Mouse (Mus musculus) forebrain, embryonic 10.5 days (tissue): ENCODE data around the gene Gm5741. TPM values are rescaled to one million over a fixed set of nuclear protein-coding genes. Genes with fewer than 3 reads are reported as not detected.

ENCODE experiments used
- DNase-seq: peaks from one replicate; pipeline ENCODE4 v3.0.0-alpha.2; 2017; ENCODE audit warnings: low spot score; ENCODE audit errors: extremely low spot score
- H3K27ac ChIP-seq: fragments of 300-500 bp; sonication (generic); 2 replicates; pipeline ENCODE4 v1.5.1; 2016; ENCODE audit warnings: mild to moderate bottlenecking
- H3K27me3 ChIP-seq: fragments of 300-500 bp; sonication (generic); 2 replicates; pipeline ENCODE4 v1.6.1; 2016; ENCODE audit warnings: mild to moderate bottlenecking; ENCODE audit not compliant: poor library complexity, severe bottlenecking
- H3K36me3 ChIP-seq: fragments of 300-500 bp; sonication (generic); replicated peaks from 2 replicates; pipeline ENCODE4 v1.6.1; 2016; ENCODE audit warnings: mild to moderate bottlenecking, moderate library complexity
- H3K4me1 ChIP-seq: fragments of 300-500 bp; sonication (generic); 2 replicates; pipeline ENCODE4 v1.6.1; 2016
- H3K4me3 ChIP-seq: fragments of 300-500 bp; sonication (generic); 2 replicates; pipeline ENCODE4 v1.5.1; 2016; ENCODE audit warnings: mild to moderate bottlenecking, moderate library complexity
- H3K9me3 ChIP-seq: fragments of 300-500 bp; sonication (generic); 2 replicates; pipeline ENCODE4 v1.6.1; 2016; ENCODE audit warnings: mild to moderate bottlenecking, moderate library complexity
- WGBS: fragments of 180-500 bp; shearing (Covaris S2); methylation state at CpG from one replicate; pipeline ENCODE4 v1.1.7; 2016; 5-methylcytosine and 5-hydroxymethylcytosine counted together
- polyA plus RNA-seq: library from polyadenylated mRNA; unstranded; fragments of >200 nt; fragmentation: Nextera tagmentation; extraction: Ambion mirVana; gene quantifications from 2 replicates; pipeline ENCODE4 v1.2.1, GENCODE M21; 2016

Gene Gm5741
- polyA plus RNA-seq, 1 experiment from 2014 or later = not detected

DNA sequence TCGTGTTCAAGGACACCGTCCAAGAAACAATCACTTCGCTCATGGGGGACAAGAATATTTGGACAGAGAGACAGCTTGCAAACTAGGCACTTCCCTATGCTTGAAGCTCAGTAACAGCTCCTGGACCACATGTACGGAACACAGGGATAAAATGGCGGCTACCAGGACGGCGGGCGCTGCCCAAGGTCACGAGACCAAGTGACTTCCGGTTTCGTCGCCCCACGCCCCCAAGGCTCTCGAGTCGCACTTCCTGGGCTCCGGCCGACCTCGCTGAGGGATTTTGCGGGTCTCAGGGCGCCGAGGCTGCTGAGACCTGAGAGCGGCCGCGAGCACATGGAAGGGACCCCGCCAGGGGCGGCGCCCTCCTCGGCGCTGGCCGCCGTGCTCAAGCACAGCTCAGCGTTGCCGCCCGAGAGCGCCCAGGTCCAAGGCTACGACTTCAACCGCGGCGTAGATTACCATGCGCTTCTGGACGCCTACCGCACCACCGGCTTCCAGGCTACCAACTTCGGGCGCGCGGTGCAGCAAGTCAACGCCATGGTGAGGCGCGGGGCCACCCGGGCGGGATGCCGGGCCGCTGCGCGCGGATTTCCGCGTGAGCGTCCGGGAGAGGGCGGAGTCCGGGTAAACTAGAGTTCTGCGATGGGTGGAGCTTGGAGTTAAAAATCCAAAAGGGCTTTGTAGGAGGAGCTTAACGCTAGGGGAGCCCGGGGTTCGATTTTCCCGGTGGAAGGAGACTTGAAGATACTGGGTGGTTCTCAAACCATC, 3.9 kb upstream of the Gm5741 start, which contains the start of gene Dhps:
Gene Dhps, plus strand, starts transcription at position 244 of the 768 bp plus-strand sequence.
- Histone ChIP-seq H3K36me3 (peaks cover 54% of the 10 kb centered on the region), H3K27ac (peak within 1 kb of the TSS; percentile 93), H3K9me3 (no peaks in the 10 kb centered on the region), H3K4me3 (peak within 1 kb of the TSS; percentile 91), H3K4me1 (peaks cover 24% of the 10 kb centered on the region), H3K27me3 (no peaks in the 10 kb centered on the region)
- peak; percentile 91 for DNase-seq
- under 1% methylated on average over 68 of the region's 68 CpGs for WGBS

DNA sequence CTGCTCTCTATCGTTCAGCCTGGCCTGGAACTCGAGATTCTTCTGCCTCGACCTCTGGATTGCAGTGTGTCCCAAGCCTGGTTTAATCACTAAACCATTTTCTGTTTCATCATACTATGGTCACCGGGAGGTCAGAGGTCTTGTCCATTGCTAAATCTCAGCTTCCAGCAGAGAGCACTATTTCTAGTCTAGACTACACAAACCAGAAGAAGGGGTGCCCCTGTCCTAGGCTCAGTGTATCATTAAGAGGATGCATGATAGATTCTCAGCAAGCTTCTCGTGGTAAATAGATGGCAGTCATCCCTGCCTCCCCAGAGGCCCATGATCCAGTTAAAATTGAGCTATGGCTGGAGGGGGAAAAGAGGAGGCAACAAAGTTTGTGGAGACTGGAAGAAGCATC, 3.3 kb upstream of the Gm5741 start:
- no peak for DNase-seq
- H3K9me3 ChIP-seq = no peaks in the 10 kb centered on the region
- WGBS = 86% methylated on average over 5 of the region's 5 CpGs
- H3K4me1 ChIP-seq = peaks cover 24% of the 10 kb centered on the region
- H3K4me3 ChIP-seq = peak overlapping the region; percentile 91
- H3K27me3 ChIP-seq = no peaks in the 10 kb centered on the region
- H3K27ac ChIP-seq = peak overlapping the region; percentile 93
- peaks cover 54% of the 10 kb centered on the region for H3K36me3 ChIP-seq

DNA sequence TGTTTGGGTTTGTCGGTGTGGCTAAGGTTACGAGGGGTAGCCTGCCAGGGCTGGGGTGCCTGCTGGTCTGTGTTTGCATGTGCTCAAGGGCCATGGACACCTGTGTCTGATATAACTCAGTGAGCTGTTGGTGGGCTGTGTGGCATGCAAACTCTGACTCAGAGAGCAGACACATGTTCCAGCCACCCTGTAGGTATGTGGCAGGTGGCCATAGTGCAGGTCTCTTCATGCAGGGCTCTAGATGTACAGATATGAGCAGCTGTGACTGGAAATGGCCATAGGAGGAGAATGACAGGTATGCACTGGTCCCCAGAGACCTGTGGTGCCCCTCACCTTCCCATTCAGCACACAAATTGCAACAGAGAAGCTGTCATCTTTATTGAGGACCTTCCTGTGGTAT, 627 bp downstream of the Gm5741 start:
- Histone ChIP-seq H3K36me3 (peaks cover 45% of the 10 kb centered on the region), H3K9me3 (no peaks in the 10 kb centered on the region), H3K4me1 (peaks cover 11% of the 10 kb centered on the region), H3K4me3 (no peak overlapping the region), H3K27me3 (no peaks in the 10 kb centered on the region), H3K27ac (no peak overlapping the region)
- no peak for DNase-seq
- 96% methylated on average over 2 of the region's 2 CpGs for WGBS

DNA sequence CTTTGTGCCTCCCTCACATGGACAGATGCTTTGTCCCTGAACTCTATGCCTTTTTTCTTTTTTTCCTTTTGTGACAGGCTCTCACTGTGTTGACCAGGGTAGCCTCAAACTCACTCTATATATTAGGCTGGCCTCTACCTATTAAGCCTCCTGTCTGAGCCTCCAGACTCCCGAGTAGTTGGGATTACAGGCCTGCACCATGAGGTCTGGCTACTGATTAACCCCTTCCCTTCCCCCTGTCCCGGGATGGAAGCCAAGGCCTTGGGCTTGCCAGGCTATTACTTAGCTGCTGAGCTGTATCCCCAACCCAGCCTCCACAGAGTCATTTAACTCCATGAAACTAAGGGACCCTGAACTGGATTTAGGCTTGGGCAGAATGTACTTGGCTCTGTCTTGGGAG, 2.6 kb downstream of the Gm5741 start:
- Histone ChIP-seq H3K4me1 (peaks cover 17% of the 10 kb centered on the region), H3K9me3 (no peaks in the 10 kb centered on the region), H3K27ac (no peak overlapping the region), H3K36me3 (peaks cover 45% of the 10 kb centered on the region), H3K27me3 (no peaks in the 10 kb centered on the region), H3K4me3 (no peak overlapping the region)
- DNase-seq = no peak
- WGBS = 48% methylated on average over 2 of the region's 2 CpGs

DNA sequence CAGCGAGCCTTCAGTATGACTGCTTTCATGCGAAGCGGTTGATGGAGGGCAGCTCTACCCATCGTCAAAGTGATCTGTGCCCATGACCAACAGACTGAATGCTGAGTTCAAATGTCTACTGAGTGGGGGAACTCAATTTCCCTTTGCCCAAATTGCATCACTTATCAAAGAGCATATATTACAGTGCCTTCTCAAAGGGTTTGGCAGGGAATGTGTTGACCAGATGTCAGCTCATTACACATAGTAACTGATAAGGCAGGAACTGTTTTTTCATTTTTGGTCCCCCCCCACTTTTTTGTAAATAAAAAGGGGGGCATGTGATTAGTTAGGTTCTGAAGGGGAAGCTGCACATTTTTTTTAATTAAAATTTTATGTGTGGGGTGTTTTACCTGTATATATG, 5.2 kb downstream of the Gm5741 start:
- H3K4me3 ChIP-seq = no peak overlapping the region
- DNase-seq = no peak
- 96% methylated on average over 4 of the region's 4 CpGs for WGBS
- H3K27ac ChIP-seq = no peak overlapping the region
- peaks cover 17% of the 10 kb centered on the region for H3K4me1 ChIP-seq
- H3K27me3 ChIP-seq = no peaks in the 10 kb centered on the region
- H3K9me3 ChIP-seq = no peaks in the 10 kb centered on the region
- H3K36me3 ChIP-seq = peaks cover 44% of the 10 kb centered on the region

DNA sequence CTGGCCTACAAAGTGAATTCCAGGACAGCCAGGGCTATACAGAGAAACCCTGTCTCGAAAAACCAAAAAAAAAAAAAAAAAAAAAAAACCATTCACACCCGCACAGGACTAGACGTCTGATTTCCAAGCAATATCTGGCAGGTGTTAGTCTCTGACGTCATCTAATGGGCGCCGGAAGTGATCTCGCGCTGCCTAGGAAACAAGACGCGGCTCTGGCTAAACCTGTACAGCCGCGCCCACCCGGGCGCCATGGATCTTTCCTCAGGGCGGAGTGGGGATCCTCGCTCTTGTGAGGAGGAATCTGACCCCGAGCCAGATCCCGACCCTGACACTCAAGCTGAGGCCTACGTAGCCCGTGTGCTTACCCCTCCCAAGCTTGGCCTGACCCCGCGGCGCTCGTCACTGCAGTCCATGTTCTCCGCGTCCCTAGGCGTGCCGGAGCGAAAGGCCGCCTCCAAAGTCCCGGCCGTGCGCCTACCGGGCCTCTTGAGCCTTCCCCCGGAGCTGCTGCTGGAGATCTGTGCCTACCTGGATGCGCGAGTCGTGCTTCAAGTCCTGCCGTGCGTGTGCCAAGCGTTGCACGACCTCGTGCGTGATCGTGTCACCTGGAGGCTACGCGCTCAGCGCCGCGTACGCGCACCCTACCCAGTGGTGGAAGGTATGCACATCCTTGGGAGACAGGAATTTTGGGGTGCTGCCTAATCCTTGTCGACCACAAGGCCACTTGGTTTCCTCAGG, 7.7 kb downstream of the Gm5741 start, which contains the start of gene Fbxw9:
Gene Fbxw9, plus strand, starts transcription at position 177 of the 738 bp plus-strand sequence.
- H3K4me1 ChIP-seq = peaks cover 17% of the 10 kb centered on the region
- H3K4me3 ChIP-seq = peak within 1 kb of the TSS; percentile 69
- peak; percentile 92 for DNase-seq
- H3K27ac ChIP-seq = peak within 1 kb of the TSS; percentile 76
- WGBS = 1% methylated on average over 53 of the region's 53 CpGs
- no peaks in the 10 kb centered on the region for H3K27me3 ChIP-seq
- H3K9me3 ChIP-seq = no peaks in the 10 kb centered on the region
- H3K36me3 ChIP-seq = peaks cover 47% of the 10 kb centered on the region

DNA sequence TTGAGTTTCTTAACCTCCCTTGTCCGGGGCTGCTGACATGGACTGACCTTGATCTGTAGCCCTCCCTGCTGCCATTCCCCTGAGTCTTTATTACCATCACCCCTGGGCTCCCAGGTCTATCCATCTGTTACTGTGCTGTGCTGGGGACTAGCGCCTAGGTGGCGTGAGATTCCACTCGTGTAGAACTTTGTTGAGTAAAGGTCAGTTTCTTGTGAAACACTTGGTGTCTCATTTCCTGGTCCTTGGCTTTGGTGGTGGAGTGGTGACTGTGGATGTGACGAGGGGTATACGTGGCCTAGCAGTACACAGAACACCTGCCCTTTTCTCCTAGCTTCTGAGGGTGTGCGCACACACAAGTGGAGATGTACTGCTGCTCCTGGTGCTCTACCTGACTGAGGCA, 10.4 kb downstream of the Gm5741 start:
- Histone ChIP-seq H3K27me3 (no peaks in the 10 kb centered on the region), H3K4me3 (no peak overlapping the region), H3K27ac (no peak overlapping the region), H3K4me1 (peaks cover 17% of the 10 kb centered on the region), H3K36me3 (peaks cover 60% of the 10 kb centered on the region), H3K9me3 (no peaks in the 10 kb centered on the region)
- WGBS = 90% methylated on average over 7 of the region's 7 CpGs
- no peak for DNase-seq

DNA sequence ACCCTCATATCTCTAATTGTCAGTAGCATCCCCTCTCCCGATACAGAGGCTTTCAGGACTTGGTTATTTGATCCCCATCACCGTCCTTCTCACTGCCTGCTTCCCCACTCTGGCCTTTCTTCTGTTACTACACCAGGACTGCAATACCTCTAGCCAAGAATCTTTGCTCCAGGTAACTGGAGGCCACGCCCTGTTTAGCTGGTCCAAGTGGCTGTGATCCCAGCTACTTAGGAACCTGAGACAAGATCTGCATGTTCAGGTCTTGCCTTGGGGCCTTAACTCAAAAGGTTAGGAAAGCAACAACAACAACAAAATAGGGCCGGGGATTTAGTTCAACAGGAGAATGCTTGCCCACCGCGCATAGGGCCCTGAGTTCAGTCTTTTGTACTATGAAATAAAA, 24.2 kb downstream of the Gm5741 start:
- WGBS = 93% methylated on average over 6 of the region's 6 CpGs
- H3K36me3 ChIP-seq = peaks cover 97% of the 10 kb centered on the region
- no peak overlapping the region for H3K4me3 ChIP-seq
- no peak for DNase-seq
- no peak overlapping the region for H3K27ac ChIP-seq
- no peaks in the 10 kb centered on the region for H3K27me3 ChIP-seq
- H3K4me1 ChIP-seq = peaks cover 14% of the 10 kb centered on the region
- no peaks in the 10 kb centered on the region for H3K9me3 ChIP-seq

DNA sequence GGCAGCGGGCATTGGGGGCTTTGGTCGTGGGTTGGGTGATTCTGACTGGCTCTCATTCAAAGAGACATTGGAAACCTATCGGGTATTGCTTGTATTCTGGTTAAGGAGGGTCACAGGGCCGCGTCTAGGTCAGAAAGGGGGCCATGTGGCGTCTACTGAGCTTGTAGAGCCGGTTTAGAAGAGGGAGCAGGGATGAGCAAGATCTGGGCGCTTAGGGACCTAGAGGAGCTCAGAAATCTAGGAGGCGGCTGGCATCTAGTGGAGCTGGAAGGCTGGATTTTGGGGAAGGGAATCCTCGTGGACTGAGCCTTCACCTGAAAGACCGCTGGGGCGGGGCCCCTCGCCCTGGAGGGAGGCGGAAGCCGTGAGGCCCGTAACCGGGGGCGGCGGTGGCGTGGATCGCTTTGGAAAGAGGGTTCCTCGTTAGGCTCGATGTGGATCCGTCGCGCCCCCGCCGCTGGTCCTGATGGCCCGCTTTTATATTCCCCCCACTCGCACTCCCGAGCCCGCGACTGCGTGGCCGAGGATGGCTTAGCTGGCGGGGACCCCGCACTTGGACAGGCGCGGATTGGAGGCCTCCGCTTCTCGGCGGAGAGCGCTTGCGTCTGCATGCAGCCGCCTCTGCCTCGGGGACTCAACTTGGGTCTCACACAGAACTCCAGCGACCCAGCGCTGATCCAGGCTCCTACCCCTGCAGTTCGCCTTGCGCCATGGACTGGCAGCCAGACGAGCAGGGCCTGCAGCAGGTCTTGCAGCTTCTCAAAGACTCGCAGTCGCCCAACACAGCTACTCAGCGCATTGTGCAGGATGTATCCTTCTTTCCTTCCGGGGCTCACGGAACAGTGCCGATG, 29.9 kb downstream of the Gm5741 start:
- Histone ChIP-seq H3K36me3 (peaks cover 55% of the 10 kb centered on the region), H3K4me3 (peak overlapping the region; percentile 87), H3K27me3 (no peaks in the 10 kb centered on the region), H3K27ac (peak overlapping the region; percentile 99), H3K4me1 (peaks cover 43% of the 10 kb centered on the region), H3K9me3 (no peaks in the 10 kb centered on the region)
- under 1% methylated on average over 57 of the region's 57 CpGs for WGBS
- DNase-seq = peak; percentile 53

DNA sequence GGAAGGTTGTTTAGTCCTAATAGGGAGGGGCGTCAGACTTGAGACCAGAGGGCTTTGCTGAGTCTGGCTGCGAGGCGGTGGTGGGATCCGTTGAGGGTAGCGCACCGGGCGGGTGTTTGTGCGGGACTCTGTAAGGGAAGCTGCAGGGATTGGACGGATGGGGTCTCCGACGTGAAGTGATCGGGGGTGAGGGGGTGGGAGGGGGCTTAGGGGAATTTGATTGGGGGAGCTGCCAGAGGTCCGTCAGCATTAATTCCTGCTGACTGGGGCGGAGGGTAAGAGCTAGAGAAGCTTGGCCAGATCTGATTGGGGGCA, 30.5 kb downstream of the Gm5741 start:
- Histone ChIP-seq H3K27me3 (no peaks in the 10 kb centered on the region), H3K36me3 (peaks cover 55% of the 10 kb centered on the region), H3K4me3 (peak overlapping the region; percentile 87), H3K4me1 (peaks cover 43% of the 10 kb centered on the region), H3K9me3 (no peaks in the 10 kb centered on the region), H3K27ac (peak overlapping the region; percentile 99)
- WGBS = under 1% methylated on average over 14 of the region's 14 CpGs
- no peak for DNase-seq

DNA sequence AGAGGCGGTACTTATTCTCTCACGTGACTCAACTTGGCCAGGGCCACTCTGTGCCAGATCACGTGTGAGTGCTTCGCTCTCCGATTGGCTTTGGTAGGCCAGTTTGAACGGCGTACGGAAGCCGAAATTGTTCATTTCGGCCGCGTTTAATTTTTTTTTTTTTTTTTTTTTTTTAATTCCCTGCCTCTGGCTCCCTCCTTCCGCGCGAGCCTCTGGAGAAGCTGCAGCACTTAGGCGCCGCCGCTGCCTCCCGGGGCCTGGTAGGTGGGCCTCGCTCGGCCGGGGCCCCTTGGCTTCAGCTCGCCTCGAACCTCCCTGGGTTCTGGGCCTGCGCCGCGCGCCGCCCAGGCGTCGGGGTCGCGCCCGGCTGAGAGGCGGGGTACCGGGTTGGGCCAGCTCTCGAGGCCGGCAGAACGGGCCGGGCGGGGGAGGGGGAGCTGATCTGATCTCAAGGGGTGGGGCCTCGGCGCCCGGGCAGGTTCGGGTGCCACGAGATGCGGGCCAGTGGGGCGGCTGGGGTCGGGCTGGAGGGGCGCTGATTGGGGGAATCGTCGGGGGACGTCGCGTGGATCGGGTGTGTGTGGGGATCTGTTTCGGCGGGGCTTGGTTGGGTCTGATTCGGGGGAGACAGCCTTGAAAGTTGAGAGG, 30.9 kb downstream of the Gm5741 start, which contains the start of gene Tnpo2:
Gene Tnpo2, plus strand, starts transcription at position 198 of the 648 bp plus-strand sequence.
- under 1% methylated on average over 59 of the region's 59 CpGs for WGBS
- peaks cover 55% of the 10 kb centered on the region for H3K36me3 ChIP-seq

DNA sequence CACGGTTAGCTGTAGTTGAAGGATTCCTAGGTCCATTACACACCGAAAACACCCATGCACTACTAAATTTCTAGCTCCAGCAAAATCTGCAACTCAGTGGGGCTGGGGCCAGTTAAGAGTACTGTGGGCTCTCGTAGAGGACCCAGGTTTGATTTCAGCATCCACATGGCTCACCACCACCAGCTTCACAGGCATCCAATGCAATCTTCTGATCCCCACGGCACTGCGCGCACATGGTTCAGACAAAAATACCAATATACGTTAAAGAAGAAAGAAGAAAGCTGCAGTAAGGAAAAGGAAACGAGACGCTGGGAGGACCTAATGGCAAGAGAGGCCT, 31.4 kb downstream of the Gm5741 start:
- Histone ChIP-seq H3K9me3 (no peaks in the 10 kb centered on the region), H3K4me1 (peaks cover 43% of the 10 kb centered on the region), H3K27me3 (no peaks in the 10 kb centered on the region), H3K36me3 (peaks cover 55% of the 10 kb centered on the region), H3K27ac (peak overlapping the region; percentile 99), H3K4me3 (peak overlapping the region; percentile 87)
- 0% methylated on average over 9 of the region's 9 CpGs for WGBS
- no peak for DNase-seq

More for the DNA sequence above, 30.9 kb downstream of the Gm5741 start, which contains the start of gene Tnpo2:
- no peaks in the 10 kb centered on the region for H3K9me3 ChIP-seq
- peak; percentile 88 for DNase-seq
- peak within 1 kb of the TSS; percentile 87 for H3K4me3 ChIP-seq
- H3K27me3 ChIP-seq = no peaks in the 10 kb centered on the region
- H3K27ac ChIP-seq = peak within 1 kb of the TSS; percentile 99
- H3K4me1 ChIP-seq = peaks cover 43% of the 10 kb centered on the region
